Mouse (Mus musculus) v-Abl transformed pro-B cells (cell line): ENCODE measurements around the gene Ext2.

Experiments
- in situ Hi-C, 2 experiments: fragments of 400-800 bp; cut with MboI; formaldehyde crosslinking; loops; one replicate each; pipeline ENCODE4 v1.15.1; 2025; ENCODE audit not compliant: unreplicated experiment in 2 of 2

Ext2 gene

GRCm38 (mm10) chr2:93822045-93822749 is at the start of gene Ext2:
Gene Ext2 (minus strand): TSS chr2:93822568.
- in situ Hi-C loops, result loop anchor here in 1 of 2 experiments (25.0 kb wide), 2 partner anchors 760 to 910 kb away; partner anchors contain the start of gene Syt13

- in situ Hi-C loops, result loop anchor here in 1 of 2 experiments (25.0 kb wide), 1 partner anchor 416 kb away; no protein-coding TSS in a partner anchor
Measured at GRCm38 (mm10) chr2:93871411-93871925, 49.1 kb upstream of the Ext2 start.

- in situ Hi-C loops, result loop anchor here in 1 of 2 experiments (25.0 kb wide), 1 partner anchor 416 kb away; no protein-coding TSS in a partner anchor
Measured at GRCm38 (mm10) chr2:93870842-93871241, 48.5 kb upstream of the Ext2 start.

- in situ Hi-C loops, result loop anchor here in 1 of 2 experiments (25.0 kb wide), 1 partner anchor 418 kb away; no protein-coding TSS in a partner anchor
Measured at GRCm38 (mm10) chr2:93869107-93869600, 46.8 kb upstream of the Ext2 start, which contains the start of gene Accsl. Gene Accsl (minus strand): TSS chr2:93869157.

- in situ Hi-C loops, result loop anchor here in 1 of 2 experiments (25.0 kb wide), 1 partner anchor 419 kb away; no protein-coding TSS in a partner anchor
Measured at GRCm38 (mm10) chr2:93868566-93868965, 46.2 kb upstream of the Ext2 start.

GRCm38 (mm10) chr2:93863229-93863628 is 40.9 kb upstream of the Ext2 start:
- in situ Hi-C loops, result loop anchor here in 1 of 2 experiments (25.0 kb wide), 1 partner anchor 424 kb away; no protein-coding TSS in a partner anchor

- in situ Hi-C loops, result loop anchor here in 1 of 2 experiments (10.0 to 25.0 kb wide), 2 partner anchors 428 to 556 kb away; no protein-coding TSS in a partner anchor
Measured at GRCm38 (mm10) chr2:93858845-93859244, 36.5 kb upstream of the Ext2 start.

GRCm38 (mm10) chr2:93851303-93851702 is 28.9 kb upstream of the Ext2 start:
- in situ Hi-C loops, result loop anchor here in 1 of 2 experiments (10.0 to 25.0 kb wide), 2 partner anchors 436 to 563 kb away; no protein-coding TSS in a partner anchor

GRCm38 (mm10) chr2:93850317-93850944 is 28.1 kb upstream of the Ext2 start:
- in situ Hi-C loops, result loop anchor here in 1 of 2 experiments (10.0 to 25.0 kb wide), 2 partner anchors 437 to 564 kb away; no protein-coding TSS in a partner anchor

- in situ Hi-C loops, result loop anchor here in 1 of 2 experiments (10.0 to 25.0 kb wide), 2 partner anchors 438 to 565 kb away; no protein-coding TSS in a partner anchor
Measured at GRCm38 (mm10) chr2:93849505-93850089, 27.2 kb upstream of the Ext2 start, which contains the start of gene Accs. Gene Accs (minus strand): TSS chr2:93849943.

GRCm38 (mm10) chr2:93841349-93841748 is 19.0 kb upstream of the Ext2 start:
- in situ Hi-C loops, result no loop called here

- in situ Hi-C loops, result no loop called here
Measured at GRCm38 (mm10) chr2:93840109-93840508, 17.7 kb upstream of the Ext2 start.

GRCm38 (mm10) chr2:93838931-93839330 is 16.6 kb upstream of the Ext2 start:
- in situ Hi-C loops, result no loop called here

GRCm38 (mm10) chr2:93836232-93836785 is 13.9 kb upstream of the Ext2 start:
- in situ Hi-C loops, result no loop called here

GRCm38 (mm10) chr2:93835596-93835995 is 13.2 kb upstream of the Ext2 start:
- in situ Hi-C loops, result no loop called here

GRCm38 (mm10) chr2:93823519-93823918 is 1.2 kb upstream of the Ext2 start:
- in situ Hi-C loops, result loop anchor here in 1 of 2 experiments (25.0 kb wide), 2 partner anchors 761 to 911 kb away; partner anchors contain the start of gene Syt13

GRCm38 (mm10) chr2:93817791-93818190 is 4.6 kb downstream of the Ext2 start:
- in situ Hi-C loops, result loop anchor here (10.0 to 25.0 kb wide), 5 partner anchors 343 to 905 kb away; partner anchors contain the start of gene Syt13 (in 1 of the 2)

- in situ Hi-C loops, result loop anchor here (10.0 to 25.0 kb wide), 5 partner anchors 339 to 901 kb away; partner anchors contain the start of gene Syt13 (in 1 of the 2)
Measured at GRCm38 (mm10) chr2:93813343-93813742, 9.0 kb downstream of the Ext2 start.

- in situ Hi-C loops, result loop anchor here (10.0 to 25.0 kb wide), 5 partner anchors 337 to 900 kb away; partner anchors contain the start of gene Syt13 (in 1 of the 2)
Measured at GRCm38 (mm10) chr2:93811812-93812211, 10.6 kb downstream of the Ext2 start.
